In genomic region chr5:134237508-134237907, GRCm38 (mm10) we compare ENCODE assay signal across 20 mouse cellular contexts. TPM values are rescaled to one million over a fixed set of nuclear protein-coding genes. Genes with fewer than 3 reads are reported as not detected.
DNase-seq lines count a peak whose midpoint lies in the region; ATAC-seq and TF ChIP-seq lines count a peak whose summit lies in the region.
"Had no signal": no experiment of that assay in that cellular context is flagged by ENCODE, and none has a peak within 500 bp of the region (broad histone marks: within the 10 kb centered on the region; RNA-seq: fewer than 3 reads in every experiment).

No protein-coding gene starts in this region.

- WGBS in forebrain, embryonic 14.5 days: 91% methylated on average over 11 of the region's 11 CpGs
- WGBS in forebrain, postnatal 0 days: 90% methylated on average over 11 of the region's 11 CpGs
- 86% methylated on average over 11 of the region's 11 CpGs for WGBS in liver, postnatal 0 days (ENCODE audit: insufficient replicate concordance)

- no peaks in the 10 kb centered on the region for H3K9me3 ChIP-seq in forebrain, embryonic 14.5 days (replicated peaks; ENCODE audit: control insufficient read depth, low read length)
- H3K9me3 ChIP-seq in forebrain, postnatal 0 days (ENCODE audit: low read length): no peaks in the 10 kb centered on the region
- no peaks in the 10 kb centered on the region for H3K9me3 ChIP-seq in liver, postnatal 0 days (ENCODE audit: low read length)
- H3K9me3 ChIP-seq: embryonic facial prominence, embryonic 10.5 days; heart, embryonic 12.5 days; liver, embryonic 12.5 days had no signal

- no peak for DNase-seq in forebrain, embryonic 14.5 days (ENCODE audit: low spot score)
- no peak for DNase-seq in forebrain, postnatal 0 days
- no peak for DNase-seq in liver, postnatal 0 days
- DNase-seq in liver: no peak
- DNase-seq in right cerebral cortex, postnatal 14 days: peak; percentile 37
- DNase-seq in right cerebral cortex, adult 2 months (ENCODE audit: low spot score in 2 of 2): no peak
- peak; percentile 53 for DNase-seq in brain, adult 2 months (ENCODE audit: low read depth, low spot score)
- DNase-seq: adrenal gland, postnatal 36 days; cerebellum, adult 11-12 months; cerebellum, postnatal 10 days; gastrocnemius, postnatal 14 days; heart, adult 11 months; heart, postnatal 10 days; kidney, adult 18-20 months; lung, adult 2 months had no signal

- H3K4me1 ChIP-seq in forebrain, embryonic 14.5 days (ENCODE audit: control insufficient read depth, insufficient read depth, low read length): peaks cover 2% of the 10 kb centered on the region; the same call in 1 of the 2 replicates
- 0 out of 2 replicates have a peak, but pooled peaks cover 5% of the 10 kb centered on the region for H3K4me1 ChIP-seq in forebrain, postnatal 0 days (ENCODE audit: insufficient read depth)
- H3K4me1 ChIP-seq in liver, postnatal 0 days (ENCODE audit: insufficient read depth): peaks cover 44% of the 10 kb centered on the region

- peaks cover 73% of the 10 kb centered on the region for H3K36me3 ChIP-seq in forebrain, embryonic 14.5 days (ENCODE audit: control insufficient read depth, insufficient read depth, low read length)
- peaks cover 69% of the 10 kb centered on the region for H3K36me3 ChIP-seq in forebrain, postnatal 0 days (ENCODE audit: insufficient read depth)
- peaks cover 59% of the 10 kb centered on the region for H3K36me3 ChIP-seq in liver, postnatal 0 days (replicated peaks; ENCODE audit: insufficient read depth, low read length)

- no peak overlapping the region for H3K9ac ChIP-seq in forebrain, embryonic 14.5 days (ENCODE audit: low read length)
- no peak overlapping the region for H3K9ac ChIP-seq in forebrain, postnatal 0 days
- no peak overlapping the region for H3K9ac ChIP-seq in liver, postnatal 0 days (replicated peaks)
- H3K9ac ChIP-seq: heart, embryonic 12.5 days; liver, embryonic 12.5 days had no signal

- H3K27me3 ChIP-seq in forebrain, embryonic 14.5 days (replicated peaks; ENCODE audit: control insufficient read depth, insufficient read depth, low read length): no peaks in the 10 kb centered on the region
- H3K27me3 ChIP-seq in forebrain, postnatal 0 days (ENCODE audit: insufficient read depth, low read length): no peaks in the 10 kb centered on the region
- H3K27me3 ChIP-seq in liver, postnatal 0 days (ENCODE audit: insufficient read depth, low read length): no peaks in the 10 kb centered on the region
- H3K27me3 ChIP-seq: heart, embryonic 12.5 days; liver, embryonic 12.5 days had no signal

- H3K4me3 ChIP-seq in forebrain, embryonic 14.5 days (ENCODE audit: low read depth, low read length): no peak overlapping the region
- H3K4me3 ChIP-seq in forebrain, postnatal 0 days (ENCODE audit: low read depth, low read length): no peak overlapping the region
- H3K4me3 ChIP-seq in liver, postnatal 0 days (ENCODE audit: low read depth, low read length): no peak overlapping the region
- H3K4me3 ChIP-seq: embryonic facial prominence, embryonic 10.5 days; heart, embryonic 12.5 days; liver, embryonic 12.5 days had no signal

- no peak for TF ChIP-seq CTCF in forebrain, postnatal 0 days (IDR thresholded peaks at IDR 0.05; ENCODE audit: low read depth)
- TF ChIP-seq CTCF in liver, postnatal 0 days (IDR thresholded peaks at IDR 0.05; ENCODE audit: low read depth): no peak

- no peak for ATAC-seq in forebrain, embryonic 14.5 days
- no peak for ATAC-seq in forebrain, postnatal 0 days
- ATAC-seq in liver, postnatal 0 days: no peak
- no peak for ATAC-seq in monocyte, adult 5-6 weeks (replicated peaks; ENCODE audit: insufficient number of reproducible peaks, low FRiP score, low TSS enrichment, poor library complexity, severe bottlenecking)

- H3K4me2 ChIP-seq in forebrain, embryonic 14.5 days (ENCODE audit: low read length): no peak overlapping the region
- H3K4me2 ChIP-seq in forebrain, postnatal 0 days (ENCODE audit: low read depth): no peak overlapping the region
- no peak overlapping the region for H3K4me2 ChIP-seq in liver, postnatal 0 days (ENCODE audit: low read depth, low read length)
- H3K4me2 ChIP-seq: heart, embryonic 12.5 days; liver, embryonic 12.5 days had no signal

- H3K27ac ChIP-seq in forebrain, embryonic 14.5 days (ENCODE audit: low read depth, low read length): 0 out of 2 replicates have a peak overlapping the region, but pooled peaks have one; percentile 59
- H3K27ac ChIP-seq in forebrain, postnatal 0 days (ENCODE audit: low read depth, low read length): no peak overlapping the region
- H3K27ac ChIP-seq in liver, postnatal 0 days (ENCODE audit: low read depth): peak overlapping the region; percentile 53
- H3K27ac ChIP-seq: kidney, postnatal 0 days; liver, embryonic 12.5 days had no signal

- TF ChIP-seq EP300 in liver, postnatal 0 days (IDR thresholded peaks at IDR 0.05; ENCODE audit: low read depth): no peak

RNA-seq across cellular contexts. Expression of gene Ncf1, which starts 8.1 kb away (rescaled TPM):
- 2.2 and 2.7 TPM in 2 replicates for polyA plus RNA-seq in forebrain, embryonic 14.5 days (2014; fragmentation: Nextera tagmentation; extraction: Ambion mirVana)
- 2.9 and 9.1 TPM in 2 replicates for total RNA-seq in forebrain, postnatal 0 days (2014; rRNA removed)
- 1.3 and 2.1 TPM in 2 replicates for polyA plus RNA-seq in forebrain, postnatal 0 days (2015; fragmentation: Nextera tagmentation; extraction: Ambion mirVana)
- 24.4 and 26.0 TPM in 2 replicates for polyA plus RNA-seq in liver, postnatal 0 days (2015; fragmentation: Nextera tagmentation; extraction: Ambion mirVana)
- 101 to 207 TPM (median 172 TPM) in 3 replicates for total RNA-seq in monocyte, adult 5-6 weeks (2017)

RNA-seq across cellular contexts. Expression of gene Gtf2ird2, which starts 53.7 kb away (rescaled TPM):
- polyA plus RNA-seq in forebrain, embryonic 14.5 days (2014; fragmentation: Nextera tagmentation; extraction: Ambion mirVana): 5.7 and 7.7 TPM in 2 replicates
- 14.3 and 20.4 TPM in 2 replicates for total RNA-seq in forebrain, postnatal 0 days (2014; rRNA removed)
- polyA plus RNA-seq in forebrain, postnatal 0 days (2015; fragmentation: Nextera tagmentation; extraction: Ambion mirVana): 8.8 and 11.8 TPM in 2 replicates
- 1.8 and 2.1 TPM in 2 replicates for polyA plus RNA-seq in liver, postnatal 0 days (2015; fragmentation: Nextera tagmentation; extraction: Ambion mirVana)
- 6.5 to 10.0 TPM (median 8.9 TPM) in 3 replicates for total RNA-seq in monocyte, adult 5-6 weeks (2017)

Comparison
In these comparisons a context has a peak if more than half of its experiments do, and no peak if none do; other contexts are left out.
1. DNase-seq: peak in right cerebral cortex, postnatal 14 days (single experiment) and brain, adult 2 months (single experiment); none in forebrain, embryonic 14.5 days (single experiment), forebrain, postnatal 0 days (single experiment), liver, postnatal 0 days (single experiment), liver (single experiment) and right cerebral cortex, adult 2 months (0 of 2).